Mouse (Mus musculus) testis, adult 2 months (tissue): ENCODE results near the gene Pom121.

Experiments used
- CTCF ChIP-seq: fragments of 200-500 bp; IDR thresholded peaks from 2 replicates; pipeline ENCODE4 v1.5.1; 2012; ENCODE audit warnings: low read depth, mild to moderate bottlenecking, inconsistent platforms, low read length, moderate library complexity; ENCODE audit not compliant: control insufficient read depth, insufficient read depth, insufficient replicate concordance
- POLR2A ChIP-seq: fragments of 200-500 bp; IDR thresholded peaks from 2 replicates; pipeline ENCODE4 v1.6.1; 2012; ENCODE audit warnings: low read depth, mild to moderate bottlenecking, inconsistent platforms, low read length, moderate library complexity; ENCODE audit not compliant: control insufficient read depth

DNA sequence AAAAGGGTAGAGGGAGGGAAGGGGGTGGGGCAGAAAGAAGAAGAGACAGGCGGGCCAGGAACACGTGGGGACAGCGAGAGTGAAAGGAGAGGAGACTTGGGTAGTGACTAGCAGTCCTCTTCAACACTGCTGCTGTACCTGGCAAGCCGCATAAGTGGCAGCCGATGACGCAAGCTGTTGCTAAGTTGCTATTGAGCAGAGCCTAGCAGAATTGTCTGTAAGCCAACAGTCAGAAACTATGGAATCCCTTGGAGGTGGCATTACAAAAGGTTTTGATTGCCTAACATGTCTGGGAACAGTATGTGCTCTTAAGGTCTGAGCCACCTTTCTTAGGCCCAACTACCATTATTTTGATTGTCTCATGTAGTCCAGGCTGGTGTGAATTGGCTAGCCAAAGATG is 26.0 kb downstream of the Pom121 start:
- TF ChIP-seq POLR2A (no peak), CTCF (no peak)
